Mouse (Mus musculus) embryo, embryonic 9.5 days (tissue): Measurements from ENCODE around the gene Prss43.
"Not testable (repeated sequence)": the region's sequence is repeated elsewhere in the genome, so short reads cannot be mapped to it uniquely, and the experiment has no call there.

ENCODE experiments used
- DNase-seq: peaks from one replicate; pipeline ENCODE4 v3.0.0-alpha.2; 2017; ENCODE audit errors: extremely low spot score

The Prss43 gene

GRCm38 (mm10) chr9:110826390-110826789, at the start of gene Prss43:
TSS of gene Prss43 (plus strand) at chr9:110826690.
- no peak for DNase-seq

- no peak for DNase-seq
These were observed 48.4 kb upstream of the Prss43 start for GRCm38 (mm10) chr9:110778100-110778499.

- DNase-seq: no peak
These were observed 47.9 kb upstream of the Prss43 start for GRCm38 (mm10) chr9:110778559-110778958.

- peak; percentile 29 for DNase-seq
These were observed 47.1 kb upstream of the Prss43 start for GRCm38 (mm10) chr9:110779242-110779913.

GRCm38 (mm10) chr9:110781256-110781721, 45.2 kb upstream of the Prss43 start:
- peak; percentile 97 for DNase-seq

- DNase-seq: no peak
These were observed 44.8 kb upstream of the Prss43 start for GRCm38 (mm10) chr9:110781731-110782130.

- no peak for DNase-seq
These were observed 42.9 kb upstream of the Prss43 start for GRCm38 (mm10) chr9:110783611-110784010.

- DNase-seq: no peak
These were observed 38.3 kb upstream of the Prss43 start for GRCm38 (mm10) chr9:110788169-110788568.

- DNase-seq: no peak
These were observed 36.0 kb upstream of the Prss43 start for GRCm38 (mm10) chr9:110790462-110790861.

- DNase-seq: no peak
These were observed 29.5 kb upstream of the Prss43 start for GRCm38 (mm10) chr9:110797013-110797412.

- DNase-seq: no peak
These were observed 28.6 kb upstream of the Prss43 start, which contains the start of gene Prss42 for GRCm38 (mm10) chr9:110797866-110798265. TSS of gene Prss42 (plus strand) at chr9:110798166.

GRCm38 (mm10) chr9:110800834-110801479, 25.5 kb upstream of the Prss43 start:
- DNase-seq: no peak

GRCm38 (mm10) chr9:110803294-110803693, 23.2 kb upstream of the Prss43 start:
- DNase-seq: no peak

GRCm38 (mm10) chr9:110810051-110810450, 16.4 kb upstream of the Prss43 start:
- DNase-seq: no peak

- no peak for DNase-seq
These were observed 12.7 kb upstream of the Prss43 start, which contains the start of gene Prss44 for GRCm38 (mm10) chr9:110813789-110814188. TSS of gene Prss44 (plus strand) at chr9:110813994.

GRCm38 (mm10) chr9:110820546-110820945, 5.9 kb upstream of the Prss43 start:
- DNase-seq: not testable (repeated sequence)

- no peak for DNase-seq
These were observed 5.1 kb upstream of the Prss43 start for GRCm38 (mm10) chr9:110821436-110821835.

GRCm38 (mm10) chr9:110825426-110825825, 1.1 kb upstream of the Prss43 start:
- no peak for DNase-seq

GRCm38 (mm10) chr9:110825832-110826231, 658 bp upstream of the Prss43 start:
- DNase-seq: no peak

- no peak for DNase-seq
These were observed 6.5 kb downstream of the Prss43 start for GRCm38 (mm10) chr9:110833021-110833420.

- DNase-seq: no peak
These were observed 7.9 kb downstream of the Prss43 start, which contains the start of gene Prss45 for GRCm38 (mm10) chr9:110834411-110834810. TSS of gene Prss45 (plus strand) at chr9:110834588.

GRCm38 (mm10) chr9:110834961-110835360, 8.5 kb downstream of the Prss43 start:
- DNase-seq: no peak

- DNase-seq: no peak
These were observed 9.6 kb downstream of the Prss43 start for GRCm38 (mm10) chr9:110836112-110836511.
